Mouse (Mus musculus) heart, adult 2 months (tissue): Measurements from ENCODE around the gene Ptges2. TPM values are rescaled to one million over a fixed set of nuclear protein-coding genes. Genes with fewer than 3 reads are reported as not detected.

Experiments
- DNase-seq, 2 experiments: peaks; one replicate each; pipeline ENCODE4 v3.0.0; 2021
- H3K27ac ChIP-seq: fragments of 200-600 bp; 2 replicates; pipeline ENCODE4 v1.8.1; 2022
- H3K27me3 ChIP-seq: fragments of 200-500 bp; 2 replicates; pipeline ENCODE4 v1.6.1; 2012; ENCODE audit warnings: mild to moderate bottlenecking, low read length, inconsistent platforms, mixed read lengths; ENCODE audit not compliant: control insufficient read depth, insufficient read depth
- H3K36me3 ChIP-seq: fragments of 200-500 bp; 2 replicates; pipeline ENCODE4 v1.6.1; 2012; ENCODE audit warnings: low read length, inconsistent platforms; ENCODE audit not compliant: control insufficient read depth, insufficient read depth
- H3K4me1 ChIP-seq: fragments of 200-500 bp; 2 replicates; pipeline ENCODE4 v1.6.1; 2011; ENCODE audit warnings: low read length; ENCODE audit not compliant: control insufficient read depth, insufficient read depth
- H3K4me3 ChIP-seq: fragments of 200-600 bp; 2 replicates; pipeline ENCODE4 v1.8.1; 2022
- H3K79me2 ChIP-seq: fragments of 200-500 bp; replicated peaks from 2 replicates; pipeline ENCODE4 v1.6.1; 2012; ENCODE audit warnings: mild to moderate bottlenecking, inconsistent platforms, low read length, moderate library complexity, mixed read lengths; ENCODE audit not compliant: control insufficient read depth, insufficient read depth
- H3K9ac ChIP-seq: fragments of 200-500 bp; 2 replicates; pipeline ENCODE4 v1.6.1; 2012; ENCODE audit warnings: low read depth, mild to moderate bottlenecking, control low read depth, inconsistent platforms, low read length, mixed read lengths
- CTCF ChIP-seq: fragments of 200-600 bp; IDR thresholded peaks from 2 replicates; pipeline ENCODE4 v1.8.1; 2022; ENCODE audit warnings: antibody characterized with exemption, mild to moderate bottlenecking, moderate library complexity
- EP300 ChIP-seq: fragments of 200-500 bp; IDR thresholded peaks from 2 replicates; pipeline ENCODE4 v1.6.1; 2011; ENCODE audit warnings: low read depth, low read length, control low read depth; ENCODE audit not compliant: insufficient read depth
- POLR2A ChIP-seq: fragments of 200-500 bp; IDR thresholded peaks from 2 replicates; pipeline ENCODE4 v1.6.1; 2011; ENCODE audit warnings: mild to moderate bottlenecking, low read depth, low read length, control low read depth; ENCODE audit not compliant: insufficient read depth
- WGBS: fragments of 180-500 bp; shearing (Covaris S2); methylation state at CpG from one replicate; pipeline ENCODE4 v1.1.7; 2018; 5-methylcytosine and 5-hydroxymethylcytosine counted together
- intact Hi-C: fragments of 180-260 bp; cut with DNase I; formaldehyde crosslinking; loops from one replicate; pipeline ENCODE4 v1.15.1; 2025
- polyA plus RNA-seq: library from polyadenylated mRNA; depleted of rRNA; stranded (reverse); fragments of >200 nt; gene quantifications from 2 replicates; pipeline ENCODE4 v1.2.3, GENCODE M21; 2012
- total RNA-seq, 2 experiments: library from RNA; stranded (reverse); gene quantifications; 2 replicates each; pipeline ENCODE4 v1.2.3; 2021

Gene Ptges2
- total and polyA plus RNA-seq, 3 experiments, result 58.6 to 68.8 (median 68.2) TPM

DNA sequence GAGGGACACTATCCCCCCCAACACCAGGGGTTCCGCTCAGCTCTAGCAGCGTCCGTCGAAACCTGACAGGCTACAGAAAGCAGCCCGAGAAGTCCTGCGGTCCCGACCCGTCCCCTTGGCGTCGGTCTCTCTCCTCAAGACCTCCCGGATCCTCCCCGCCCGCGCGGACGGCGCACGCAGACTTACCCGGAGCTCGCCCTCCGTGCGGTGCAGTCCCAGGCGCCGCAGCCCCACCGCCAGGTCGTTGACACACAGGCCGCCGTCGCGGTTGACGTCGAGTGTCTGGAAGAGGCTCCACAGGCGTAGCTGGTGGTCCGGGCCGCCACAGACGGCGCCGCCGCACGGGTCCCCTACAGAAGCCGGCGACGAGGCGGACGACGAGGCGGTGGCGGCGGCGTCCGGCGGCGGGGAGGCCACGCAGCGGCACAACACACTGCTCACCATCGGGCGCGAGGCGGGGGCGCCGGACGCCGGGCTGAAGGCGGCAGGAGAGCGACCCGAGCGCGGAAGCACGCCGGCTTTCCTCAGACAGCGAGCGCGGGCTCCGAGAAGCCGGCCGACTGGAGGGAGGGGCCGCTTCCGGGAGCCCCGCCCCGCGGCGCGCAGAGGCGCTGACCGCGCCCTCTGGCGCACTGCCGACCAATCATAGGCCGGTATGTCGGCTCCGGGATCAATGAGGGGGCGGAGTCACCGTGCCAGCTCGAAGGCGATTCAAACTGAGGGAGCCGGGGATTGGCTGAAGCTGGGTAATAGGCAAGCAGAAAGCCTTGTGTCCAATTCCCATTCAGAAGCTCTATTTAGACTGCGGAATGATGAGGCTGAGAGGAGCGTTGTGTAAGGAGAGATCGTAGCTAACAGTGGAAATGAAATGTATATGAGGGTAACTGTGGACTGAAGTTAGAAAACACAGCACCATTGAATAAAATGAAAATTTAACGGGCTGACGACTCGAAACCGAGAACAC is 55.5 kb downstream of the Ptges2 start, which contains the start of gene Slc25a25:
TSS of gene Slc25a25 (minus strand) at position 565 of the 964 bp plus-strand sequence.
- TF ChIP-seq CTCF, result no peak; the same call in 1 of the 2 replicates
- TF ChIP-seq POLR2A, result no peak; the same call in 1 of the 2 replicates
- TF ChIP-seq EP300, result no peak
- H3K27ac ChIP-seq, result peak within 1 kb of the TSS; percentile 88
- H3K9ac ChIP-seq, result peak within 1 kb of the TSS; percentile 91
- H3K79me2 ChIP-seq, result peaks cover 5% of the 10 kb centered on the region
- under 1% methylated on average over 103 of the region's 103 CpGs for WGBS
- H3K4me1 ChIP-seq, result peaks cover 15% of the 10 kb centered on the region
- H3K36me3 ChIP-seq, result peaks cover 3% of the 10 kb centered on the region
- peak within 1 kb of the TSS; percentile 93 for H3K4me3 ChIP-seq
- DNase-seq, result peak; percentile 98 to 99
- intact Hi-C loops, result loop anchor here (2.0 kb wide), 2 partner anchors 28 to 46 kb away; no protein-coding TSS in a partner anchor
- no peaks in the 10 kb centered on the region for H3K27me3 ChIP-seq

DNA sequence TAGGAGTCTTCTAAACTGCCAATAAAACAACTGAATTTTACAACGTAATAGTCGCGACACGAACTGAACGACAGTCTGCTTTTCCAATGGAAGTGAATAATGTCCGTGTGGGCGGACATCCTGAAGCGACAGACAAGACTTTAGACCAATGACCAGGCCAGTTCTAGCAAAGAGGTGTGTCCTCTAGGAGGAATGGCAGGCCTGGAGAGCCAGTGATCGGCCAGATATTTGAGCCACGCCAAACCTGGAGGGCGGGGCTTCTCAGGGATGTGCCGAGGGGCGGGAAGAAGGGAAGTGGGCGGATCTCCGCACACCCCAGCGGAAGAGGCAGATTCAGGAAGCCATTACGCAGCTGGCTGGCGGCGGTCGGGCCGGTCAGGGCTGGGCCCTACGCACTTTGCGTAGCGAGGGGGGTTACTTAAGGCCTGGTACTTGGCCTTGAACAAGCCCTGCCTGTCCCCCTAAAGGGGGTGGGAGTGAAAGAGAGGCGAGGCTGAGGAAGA is 56.2 kb downstream of the Ptges2 start:
- peaks cover 14% of the 10 kb centered on the region for H3K4me1 ChIP-seq
- intact Hi-C loops, result loop anchor here (2.0 kb wide), 2 partner anchors 29 to 47 kb away; no protein-coding TSS in a partner anchor
- H3K27me3 ChIP-seq, result no peaks in the 10 kb centered on the region
- H3K79me2 ChIP-seq, result peaks cover 5% of the 10 kb centered on the region
- DNase-seq, result peak; percentile 99
- H3K4me3 ChIP-seq, result peak overlapping the region; percentile 93
- peak overlapping the region; percentile 39 for H3K9ac ChIP-seq
- peaks cover 2% of the 10 kb centered on the region for H3K36me3 ChIP-seq
- under 1% methylated on average over 25 of the region's 25 CpGs for WGBS
- peak overlapping the region; percentile 88 for H3K27ac ChIP-seq
- TF ChIP-seq CTCF (no peak), POLR2A (peak; percentile 54), EP300 (peak; percentile 51; the same call in 1 of the 2 replicates)

DNA sequence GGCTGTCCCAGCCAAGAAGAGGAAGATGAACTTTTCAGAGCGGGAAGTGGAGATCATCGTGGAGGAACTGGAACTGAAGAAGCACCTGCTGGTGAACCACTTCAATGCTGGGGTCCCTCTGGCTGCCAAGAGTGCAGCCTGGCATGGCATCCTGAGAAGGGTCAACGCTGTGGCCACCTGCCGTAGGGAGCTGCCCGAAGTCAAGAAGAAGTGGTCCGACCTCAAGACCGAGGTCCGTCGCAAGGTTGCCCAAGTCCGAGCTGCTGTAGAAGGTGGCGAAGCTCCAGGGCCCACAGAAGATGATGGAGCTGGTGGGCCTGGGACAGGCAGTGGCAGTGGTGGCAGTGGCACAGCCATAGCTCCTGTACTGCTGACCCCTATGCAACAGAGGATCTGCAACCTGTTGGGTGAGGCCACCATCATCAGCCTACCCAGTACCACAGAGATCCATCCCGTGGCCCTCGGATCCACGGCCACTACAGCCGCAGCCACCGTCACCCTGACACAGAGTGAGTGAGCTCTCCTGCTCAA is 56.8 kb downstream of the Ptges2 start:
- Histone ChIP-seq H3K9ac (peak overlapping the region; percentile 39), H3K27ac (peak overlapping the region; percentile 84), H3K4me3 (peak overlapping the region; percentile 49), H3K36me3 (no peaks in the 10 kb centered on the region), H3K27me3 (no peaks in the 10 kb centered on the region), H3K79me2 (peaks cover 5% of the 10 kb centered on the region), H3K4me1 (peaks cover 12% of the 10 kb centered on the region)
- WGBS, result 90% methylated on average over 16 of the region's 16 CpGs
- no peak for TF ChIP-seq EP300
- 0 out of 2 replicates have a peak, but pooled peaks have one; percentile 1 for TF ChIP-seq POLR2A
- intact Hi-C loops, result no loop called here
- no peak for DNase-seq

DNA sequence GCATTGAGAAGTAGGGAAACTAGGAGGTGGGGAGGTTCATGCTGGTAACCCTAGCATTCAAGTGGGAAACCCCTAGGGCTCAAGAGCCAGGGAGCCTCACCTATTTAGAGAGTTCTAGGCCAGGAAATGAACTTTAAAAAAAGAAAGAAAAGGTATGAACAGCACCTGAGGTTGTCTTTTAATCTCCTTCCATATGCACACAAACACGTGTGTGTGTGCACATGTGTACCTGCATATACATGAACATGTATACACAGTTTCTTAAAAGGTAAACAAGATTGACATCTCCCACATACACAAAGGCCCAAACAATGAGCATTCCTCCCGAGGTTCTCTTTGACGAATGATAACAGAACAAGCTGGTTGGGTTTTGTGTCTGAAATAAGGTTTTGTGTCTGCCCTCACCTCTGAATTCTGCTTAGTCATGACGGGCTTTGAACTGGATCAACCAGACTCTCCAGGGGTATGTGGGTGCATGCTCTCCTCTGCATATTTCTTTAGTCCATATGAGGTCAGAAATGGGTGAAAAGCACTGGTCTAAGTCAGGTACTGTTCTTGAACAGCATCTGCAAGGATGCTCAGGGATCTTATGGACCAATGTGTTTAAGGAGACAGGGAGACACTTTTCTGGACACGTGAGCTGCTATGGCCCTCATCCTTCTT is 58.1 kb downstream of the Ptges2 start:
- no peak for TF ChIP-seq CTCF
- TF ChIP-seq EP300, result no peak
- TF ChIP-seq POLR2A, result no peak
- intact Hi-C loops, result no loop called here

DNA sequence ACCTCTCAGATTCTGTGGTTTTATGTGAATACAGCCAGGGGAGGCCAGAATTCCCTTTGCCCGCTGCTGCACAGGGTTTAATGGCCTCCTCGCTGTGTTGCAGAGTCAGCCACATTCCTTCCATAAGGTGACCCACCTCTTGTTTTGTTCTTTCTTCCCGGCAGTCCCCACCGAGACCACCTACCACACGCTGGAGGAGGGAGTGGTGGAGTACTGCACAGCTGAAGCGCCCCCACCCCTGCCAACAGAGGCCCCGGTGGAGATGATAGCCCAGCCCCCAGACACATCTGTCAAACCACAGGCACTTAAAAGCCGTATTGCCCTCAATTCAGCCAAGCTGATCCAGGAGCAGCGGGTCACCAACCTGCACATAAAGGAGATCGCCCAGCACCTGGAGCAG is 58.9 kb downstream of the Ptges2 start:
- Histone ChIP-seq H3K27ac (no peak overlapping the region), H3K79me2 (peaks cover 5% of the 10 kb centered on the region), H3K9ac (no peak overlapping the region), H3K4me3 (no peak overlapping the region), H3K4me1 (peaks cover 10% of the 10 kb centered on the region), H3K27me3 (no peaks in the 10 kb centered on the region), H3K36me3 (no peaks in the 10 kb centered on the region)
- 88% methylated on average over 10 of the region's 10 CpGs for WGBS
- TF ChIP-seq POLR2A (no peak), CTCF (no peak), EP300 (no peak)
- intact Hi-C loops, result no loop called here
- no peak for DNase-seq

More for the DNA sequence above, 58.1 kb downstream of the Ptges2 start:
- H3K27me3 ChIP-seq, result no peaks in the 10 kb centered on the region
- H3K4me1 ChIP-seq, result peaks cover 10% of the 10 kb centered on the region
- 78% methylated on average over 5 of the region's 5 CpGs for WGBS
- no peaks in the 10 kb centered on the region for H3K36me3 ChIP-seq
- H3K79me2 ChIP-seq, result peaks cover 5% of the 10 kb centered on the region
- DNase-seq, result no peak
- H3K27ac ChIP-seq, result no peak overlapping the region
- H3K9ac ChIP-seq, result no peak overlapping the region
- no peak overlapping the region for H3K4me3 ChIP-seq
